Mouse (Mus musculus) naive thymus-derived CD4-positive, alpha-beta T cell, adult 5 months (primary cell): Measurements from ENCODE around the gene Cldn1. TPM values are rescaled to one million over a fixed set of nuclear protein-coding genes. Genes with fewer than 3 reads are reported as not detected.

ENCODE experiments used
- polyA plus RNA-seq: library from polyadenylated mRNA; unstranded; fragments of 100-300 nt; shearing (Covaris generic); gene quantifications from one replicate; pipeline ENCODE4 v1.2.1, GENCODE M21; 2017

The Cldn1 gene
- polyA plus RNA-seq = not detected

DNA sequence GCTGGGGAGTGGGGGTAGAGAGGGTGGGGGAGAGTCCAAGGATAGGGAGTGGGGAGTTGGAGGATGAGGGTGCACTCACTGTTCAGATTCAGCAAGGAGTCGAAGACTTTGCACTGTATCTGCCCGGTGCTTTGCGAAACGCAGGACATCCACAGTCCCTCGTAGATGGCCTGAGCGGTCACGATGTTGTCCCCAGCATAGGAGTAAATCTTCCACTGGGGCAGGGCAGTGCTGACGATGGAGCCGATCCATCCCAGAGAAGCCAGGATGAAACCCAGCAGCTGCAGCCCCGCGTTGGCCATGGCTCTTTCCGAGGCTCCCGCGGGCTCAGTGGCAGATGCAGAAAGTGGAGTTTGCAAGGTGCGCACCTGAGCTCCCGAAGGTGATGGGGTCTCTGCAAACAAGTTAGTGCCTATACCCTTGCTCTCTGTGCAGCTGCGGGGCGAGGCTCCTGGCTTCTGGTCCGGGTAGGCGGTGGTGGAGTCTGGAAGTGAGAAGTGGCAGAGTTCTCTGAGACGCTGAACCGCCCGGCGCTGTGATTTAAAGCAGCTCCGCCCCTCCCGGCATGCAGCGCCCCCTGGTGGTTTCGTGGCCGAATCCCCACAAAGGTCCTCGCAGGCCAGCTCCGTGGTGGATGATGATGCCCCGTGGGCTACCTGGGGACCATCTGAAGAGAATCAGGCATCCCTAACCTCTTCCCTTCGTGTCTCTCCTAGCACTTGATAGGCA is at the start of gene Cldn1:
TSS of gene Cldn1 (minus strand) at position 517 of the 729 bp plus-strand sequence.

Other genes with a start within 250 kb of the Cldn1 start
- not detected for gene Cldn16, start 91.3 kb upstream of the Cldn1 start, polyA plus RNA-seq
- gene Tmem207, start 154.9 kb upstream of the Cldn1 start, polyA plus RNA-seq = not detected
- 9.6 TPM for gene Il1rap, start 209.9 kb upstream of the Cldn1 start, polyA plus RNA-seq